Mouse (Mus musculus) cerebellum, adult 11-12 months (tissue): Measurements from ENCODE around the gene Zfp961.
"Not testable (repeated sequence)": the region's sequence is repeated elsewhere in the genome, so short reads cannot be mapped to it uniquely, and the experiment has no call there.

Experiments
- DNase-seq: peaks from one replicate; pipeline ENCODE4 v3.0.0; 2022

Gene Zfp961

GRCm38 (mm10) chr8:71950482-71951221 lies at the start of gene Zfp961:
Gene Zfp961 (plus strand): TSS chr8:71951038.
- peak; percentile 97 for DNase-seq

GRCm38 (mm10) chr8:71903084-71903483 lies 47.8 kb upstream of the Zfp961 start:
- DNase-seq, result not testable (repeated sequence)

GRCm38 (mm10) chr8:71906809-71907208 lies 44.0 kb upstream of the Zfp961 start:
- no peak for DNase-seq

- no peak for DNase-seq
These were observed 43.0 kb upstream of the Zfp961 start for GRCm38 (mm10) chr8:71907798-71908257.

GRCm38 (mm10) chr8:71908309-71909261 lies 42.3 kb upstream of the Zfp961 start, which contains the start of the genes Zfp882 and Zfp617:
Gene Zfp882 (plus strand): TSS chr8:71908608.
Gene Zfp617 (plus strand): TSS chr8:71908635.
- DNase-seq, result peak; percentile 89

GRCm38 (mm10) chr8:71912286-71912685 lies 38.6 kb upstream of the Zfp961 start:
- DNase-seq, result no peak

GRCm38 (mm10) chr8:71922567-71923401 lies 28.1 kb upstream of the Zfp961 start:
- DNase-seq, result peak; percentile 96

GRCm38 (mm10) chr8:71925791-71926190 lies 25.0 kb upstream of the Zfp961 start:
- DNase-seq, result no peak

GRCm38 (mm10) chr8:71926551-71926950 lies 24.3 kb upstream of the Zfp961 start:
- no peak for DNase-seq

GRCm38 (mm10) chr8:71927779-71928178 lies 23.1 kb upstream of the Zfp961 start:
- no peak for DNase-seq

GRCm38 (mm10) chr8:71938037-71938436 lies 12.8 kb upstream of the Zfp961 start:
- DNase-seq, result not testable (repeated sequence)

GRCm38 (mm10) chr8:71940293-71941208 lies 10.3 kb upstream of the Zfp961 start:
- DNase-seq, result no peak

GRCm38 (mm10) chr8:71941776-71942175 lies 9.1 kb upstream of the Zfp961 start:
- no peak for DNase-seq

- DNase-seq, result no peak
These were observed 2.2 kb upstream of the Zfp961 start for GRCm38 (mm10) chr8:71948624-71949023.

GRCm38 (mm10) chr8:71951436-71952161 lies 761 bp downstream of the Zfp961 start:
- peak; percentile 27 for DNase-seq

- DNase-seq, result no peak
These were observed 1.7 kb downstream of the Zfp961 start for GRCm38 (mm10) chr8:71952489-71952888.

GRCm38 (mm10) chr8:71952961-71953700 lies 2.3 kb downstream of the Zfp961 start:
- not testable (repeated sequence) for DNase-seq

GRCm38 (mm10) chr8:71954666-71955065 lies 3.8 kb downstream of the Zfp961 start:
- DNase-seq, result no peak

- no peak for DNase-seq
These were observed 9.6 kb downstream of the Zfp961 start for GRCm38 (mm10) chr8:71960483-71960882.

GRCm38 (mm10) chr8:71961796-71962195 lies 11.0 kb downstream of the Zfp961 start:
- DNase-seq, result no peak
